Mouse (Mus musculus) myocyte (in vitro differentiated cells): Measurements from ENCODE around the gene Baz2a.

ENCODE experiments used
- POLR2A ChIP-seq: IDR thresholded peaks from one replicate; pipeline ENCODE4 v1.6.1; 2011; ENCODE audit warnings: low read depth, mild to moderate bottlenecking, control low read depth, moderate library complexity; ENCODE audit not compliant: insufficient read length
- POLR2AphosphoS2 ChIP-seq: IDR thresholded peaks from one replicate; pipeline ENCODE4 v1.6.1; 2011; ENCODE audit warnings: low read depth, control low read depth; ENCODE audit not compliant: insufficient read length

GRCm38 (mm10) chr10:128096693-128097586 is 5.6 kb downstream of the Baz2a start:
- no peak for TF ChIP-seq POLR2A
- TF ChIP-seq POLR2AphosphoS2 = no peak
